Mouse (Mus musculus) CH12.LX (cell line): Measurements from ENCODE around the gene Rasl11b. TPM values are rescaled to one million over a fixed set of nuclear protein-coding genes. Genes with fewer than 3 reads are reported as not detected.

ENCODE experiments used
- DNase-seq: peaks from one replicate; pipeline ENCODE4 v3.0.0-alpha.2; 2013; ENCODE audit errors: extremely low read depth
- H3K27ac ChIP-seq: 2 replicates; pipeline ENCODE4 v1.5.1; 2012; ENCODE audit warnings: low read depth, mild to moderate bottlenecking, control low read depth, moderate library complexity; ENCODE audit not compliant: insufficient read depth
- H3K27me3 ChIP-seq: replicated peaks from 2 replicates; pipeline ENCODE3; 2012; ENCODE audit warnings: inconsistent platforms
- H3K36me3 ChIP-seq, 2 experiments: replicated peaks in 1 of 2; 2 replicates each; pipeline versions ENCODE3 to v1.6.1; 2012; ENCODE audit warnings: inconsistent platforms in 1 of 2, low read length in 1 of 2, mild to moderate bottlenecking in 1 of 2, mixed read lengths in 1 of 2, moderate library complexity in 1 of 2; ENCODE audit not compliant: control insufficient read depth in 1 of 2, insufficient read depth in 1 of 2
- H3K4me1 ChIP-seq, 2 experiments: 2 replicates each; pipeline ENCODE4 v1.6.1; 2012; ENCODE audit warnings: inconsistent platforms in 1 of 2, moderate library complexity in 1 of 2; ENCODE audit not compliant: insufficient read depth in 2 of 2, control insufficient read depth in 1 of 2
- H3K4me2 ChIP-seq: 2 replicates; pipeline ENCODE4 v1.6.1; 2012; ENCODE audit warnings: low read depth, mild to moderate bottlenecking, control low read depth; ENCODE audit not compliant: poor library complexity, insufficient read depth, severe bottlenecking
- H3K4me3 ChIP-seq, 3 experiments: fragments of 150-350 bp in 1 of 3; sonication (generic) in 1 of 3; replicated peaks in 1 of 3; 2 replicates each; pipeline versions ENCODE3 to v1.5.1; 2011 to 2012; ENCODE audit warnings: low read depth in 2 of 3, low read length in 2 of 3, mild to moderate bottlenecking in 2 of 3, moderate library complexity in 2 of 3, control low read depth in 1 of 3, improper control_type of control experiment in 1 of 3, inconsistent platforms in 1 of 3, mixed read lengths in 1 of 3; ENCODE audit not compliant: poor library complexity in 1 of 3
- H3K79me2 ChIP-seq: replicated peaks from 2 replicates; pipeline ENCODE4 v1.6.1; 2012; ENCODE audit warnings: mild to moderate bottlenecking, moderate library complexity; ENCODE audit not compliant: control insufficient read depth, poor library complexity, insufficient read depth, severe bottlenecking; ENCODE audit errors: extremely low read depth
- H3K9ac ChIP-seq: 2 replicates; pipeline ENCODE4 v1.6.1; 2012; ENCODE audit warnings: low read depth, mild to moderate bottlenecking, control low read depth, moderate library complexity; ENCODE audit not compliant: insufficient read depth
- H3K9me3 ChIP-seq: replicated peaks from 2 replicates; pipeline ENCODE3; 2012; ENCODE audit warnings: low read length, inconsistent platforms, mixed read lengths
- CTCF ChIP-seq, 2 experiments: IDR thresholded peaks in 1 of 2; conservative IDR thresholded peaks in 1 of 2; 2 replicates each; pipeline ENCODE4 v1.5.1; 2011 to 2012; ENCODE audit warnings: low read depth in 2 of 2, low read length in 2 of 2, improper control_type of control experiment in 1 of 2, inconsistent platforms in 1 of 2, mild to moderate bottlenecking in 1 of 2, moderate library complexity in 1 of 2
- EP300 ChIP-seq: IDR thresholded peaks from 2 replicates; pipeline ENCODE4 v1.6.1; 2011; ENCODE audit warnings: low read length, improper control_type of control experiment
- ETS1 ChIP-seq: conservative IDR thresholded peaks from 2 replicates; pipeline ENCODE4 v1.6.1; 2012; ENCODE audit warnings: low read depth, mild to moderate bottlenecking, inconsistent platforms, low read length, improper control_type of control experiment, moderate library complexity
- HCFC1 ChIP-seq: IDR thresholded peaks from 2 replicates; pipeline ENCODE4 v1.6.1; 2012; ENCODE audit warnings: low read depth, mild to moderate bottlenecking, inconsistent platforms, low read length, improper control_type of control experiment
- JUN ChIP-seq: IDR thresholded peaks from 2 replicates; pipeline ENCODE4 v1.6.1; 2011; ENCODE audit warnings: low read depth, mild to moderate bottlenecking, low read length, improper control_type of control experiment, moderate library complexity; ENCODE audit not compliant: insufficient read depth
- JUND ChIP-seq: conservative IDR thresholded peaks from 2 replicates; pipeline ENCODE4 v1.6.1; 2011; ENCODE audit warnings: low read depth, low read length, improper control_type of control experiment
- MAX ChIP-seq: IDR thresholded peaks from 2 replicates; pipeline ENCODE4 v1.6.1; 2011; ENCODE audit warnings: low read length, improper control_type of control experiment
- MAZ ChIP-seq: IDR thresholded peaks from 2 replicates; pipeline ENCODE4 v1.6.1; 2012; ENCODE audit warnings: low read depth, mild to moderate bottlenecking, inconsistent platforms, low read length, improper control_type of control experiment, moderate library complexity
- NELFE ChIP-seq: IDR thresholded peaks from 2 replicates; pipeline ENCODE4 v1.6.1; 2011; ENCODE audit warnings: low read depth, low read length, improper control_type of control experiment
- NRF1 ChIP-seq: IDR thresholded peaks from 2 replicates; pipeline ENCODE4 v1.6.1; 2014; ENCODE audit warnings: low read depth, mild to moderate bottlenecking, inconsistent platforms, low read length, improper control_type of control experiment, moderate library complexity
- PAX5 ChIP-seq: IDR thresholded peaks from 2 replicates; pipeline ENCODE4 v1.6.1; 2012; ENCODE audit warnings: low read length, inconsistent platforms, mixed read lengths
- POLR2AphosphoS2 ChIP-seq: IDR thresholded peaks from 2 replicates; pipeline ENCODE4 v1.6.1; 2011; ENCODE audit warnings: low read depth, low read length, improper control_type of control experiment
- RAD21 ChIP-seq: IDR thresholded peaks from 2 replicates; pipeline ENCODE4 v1.6.1; 2011; ENCODE audit warnings: low read depth, mild to moderate bottlenecking, low read length, improper control_type of control experiment, moderate library complexity
- TCF12 ChIP-seq: IDR thresholded peaks from 2 replicates; pipeline ENCODE4 v1.6.1; 2014; ENCODE audit warnings: low read depth, mild to moderate bottlenecking, inconsistent platforms, low read length, improper control_type of control experiment
- UBTF ChIP-seq: IDR thresholded peaks from 2 replicates; pipeline ENCODE4 v1.6.1; 2012; ENCODE audit warnings: low read depth, mild to moderate bottlenecking, inconsistent platforms, low read length, improper control_type of control experiment, moderate library complexity
- USF1 ChIP-seq: IDR thresholded peaks from 2 replicates; pipeline ENCODE4 v1.6.1; 2014; ENCODE audit warnings: low read depth, mild to moderate bottlenecking, inconsistent platforms, low read length, improper control_type of control experiment
- ZC3H11A ChIP-seq: IDR thresholded peaks from 2 replicates; pipeline ENCODE4 v1.6.1; 2012; ENCODE audit warnings: low read depth, mild to moderate bottlenecking, inconsistent platforms, low read length, improper control_type of control experiment
- ZKSCAN1 ChIP-seq: IDR thresholded peaks from 2 replicates; pipeline ENCODE4 v1.6.1; 2012; ENCODE audit warnings: low read depth, inconsistent platforms, low read length, improper control_type of control experiment, borderline replicate concordance
- dilution Hi-C: fragments of 300-500 bp; cut with MboI; formaldehyde crosslinking; loops from 2 replicates; pipeline ENCODE4 v1.14.3; 2020; ENCODE audit warnings: low sequenced_read_pairs; ENCODE audit not compliant: extremely low pct_unique_long_range_greater_than_20kb, extremely low pct_ligation_motif_present
- in situ Hi-C: fragments of 300-500 bp; cut with MboI; formaldehyde crosslinking; loops from 3 replicates; pipeline ENCODE4 v1.14.3; 2019; ENCODE audit warnings: low sequenced_read_pairs, low pct_ligation_motif_present, low pct_unique_long_range_greater_than_20kb, mixed read lengths
- polyA plus RNA-seq: library from polyadenylated mRNA; unstranded; fragments of >175 nt; gene quantifications from 2 replicates; pipeline ENCODE4 v1.2.1, GENCODE M21; 2012; ENCODE audit warnings: low read depth; ENCODE audit not compliant: insufficient read length
- total RNA-seq, 2 experiments: library from RNA; depleted of rRNA; stranded (reverse); fragments of 300-350 nt in 1 of 2; fragments of >200 nt in 1 of 2; gene quantifications; 2 replicates each; pipeline ENCODE4 v1.2.3; 2012 to 2014

The Rasl11b gene
- total and polyA plus RNA-seq, 3 experiments, result 0.21 to 2.7 (median 0.60) TPM

DNA sequence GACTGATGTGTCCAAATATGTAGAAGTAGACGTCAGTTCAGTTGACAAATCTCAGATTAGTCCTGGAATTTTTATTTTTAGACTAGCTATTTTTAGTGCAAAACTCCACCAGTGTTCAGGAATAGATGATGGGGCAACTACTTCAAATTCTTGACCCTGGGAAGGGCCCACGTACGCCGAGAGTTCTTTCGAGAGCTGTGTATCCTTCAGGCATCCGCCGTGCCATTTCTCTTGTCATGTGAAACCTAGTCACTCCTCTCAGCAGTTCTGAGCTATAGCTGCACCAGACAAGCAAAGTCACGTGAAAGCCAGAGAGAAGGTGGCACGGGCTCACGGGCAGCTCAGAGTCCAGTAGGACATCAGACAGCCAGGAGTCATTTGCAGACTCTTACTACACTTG, 47.5 kb upstream of the Rasl11b start:
- dilution Hi-C loops (no loop called here), in situ Hi-C loops (no loop called here)
- Histone ChIP-seq H3K4me1 (peaks cover 10 to 16% of the 10 kb centered on the region in 2 experiments), H3K4me3 (no peak overlapping the region), H3K4me2 (no peak overlapping the region), H3K9ac (no peak overlapping the region), H3K27ac (no peak overlapping the region), H3K27me3 (no peaks in the 10 kb centered on the region), H3K9me3 (no peaks in the 10 kb centered on the region), H3K36me3 (no peaks in the 10 kb centered on the region), H3K79me2 (no peaks in the 10 kb centered on the region)
- no peak for DNase-seq
- no peak for TF ChIP-seq TCF12
- TF ChIP-seq USF1, result no peak
- TF ChIP-seq ZC3H11A, result no peak
- TF ChIP-seq ZKSCAN1, result no peak
- no peak for TF ChIP-seq CTCF (conservative IDR thresholded peaks at IDR 0.05 in 1 of 2, IDR thresholded peaks at IDR 0.05 in 1 of 2; ENCODE audit: low read depth in 2 of 2, low read length in 2 of 2)
- no peak for TF ChIP-seq UBTF
- no peak for TF ChIP-seq POLR2AphosphoS2

DNA sequence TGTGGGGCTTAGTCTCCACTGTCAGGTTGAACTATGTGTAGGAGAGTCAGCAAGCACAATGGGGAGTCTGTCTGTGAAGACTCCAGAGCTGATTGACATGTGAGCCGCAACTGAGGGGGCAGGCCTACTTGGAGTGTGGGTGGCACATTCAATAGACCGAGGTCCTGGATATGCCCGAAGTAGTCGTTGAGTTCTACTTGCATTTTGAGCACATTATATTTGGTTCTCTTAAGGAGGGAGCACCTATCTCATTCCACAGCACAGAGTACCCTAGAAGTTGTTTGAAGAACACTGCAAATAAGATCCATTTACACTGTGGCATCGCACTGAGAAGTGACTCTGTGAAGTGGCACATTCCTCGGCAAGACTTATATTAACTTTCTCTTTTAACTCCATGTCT, 45.1 kb upstream of the Rasl11b start:
- no peak for DNase-seq
- Histone ChIP-seq H3K36me3 (no peaks in the 10 kb centered on the region), H3K4me1 (peaks cover 10 to 30% of the 10 kb centered on the region in 2 experiments), H3K4me2 (no peak overlapping the region), H3K27ac (no peak overlapping the region), H3K27me3 (no peaks in the 10 kb centered on the region), H3K9ac (no peak overlapping the region), H3K4me3 (no peak overlapping the region), H3K9me3 (no peaks in the 10 kb centered on the region), H3K79me2 (no peaks in the 10 kb centered on the region)
- TF ChIP-seq JUN, result no peak
- no peak for TF ChIP-seq RAD21
- no peak for TF ChIP-seq JUND
- TF ChIP-seq ZKSCAN1, result no peak
- TF ChIP-seq HCFC1, result no peak
- TF ChIP-seq MAX, result no peak
- no peak for TF ChIP-seq NRF1
- TF ChIP-seq TCF12, result no peak
- TF ChIP-seq ETS1, result no peak
- no peak for TF ChIP-seq NELFE
- no peak for TF ChIP-seq MAZ
- no peak for TF ChIP-seq ZC3H11A
- no peak for TF ChIP-seq PAX5
- TF ChIP-seq EP300, result no peak
- dilution Hi-C loops (no loop called here), in situ Hi-C loops (no loop called here)
